Mouse (Mus musculus): ENCODE measurements at regions not wholly inside any gene's neighbourhood (a gene's known extent, or its start where the extent isn't known, plus 50 kb on each side); places are given as distances from the start of the nearest gene placed in this dataset.

DNA sequence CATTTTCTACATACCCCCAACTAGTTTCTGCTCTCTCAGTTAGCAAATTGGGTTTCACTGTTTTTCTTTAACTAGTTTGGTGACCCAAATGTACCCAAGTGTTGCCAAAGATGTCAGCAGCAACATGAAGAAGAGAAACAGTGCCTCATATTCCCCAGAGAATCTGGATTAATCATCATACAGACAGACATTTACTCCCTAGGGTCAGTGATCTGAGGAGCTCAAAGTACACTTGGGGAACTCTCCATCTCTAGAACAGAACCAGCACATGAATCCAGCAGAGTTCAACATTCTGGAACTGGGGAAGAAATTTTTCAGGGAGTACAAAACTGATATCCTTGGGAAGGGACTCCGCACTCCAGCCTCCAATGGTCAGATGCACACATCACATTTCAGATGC is 191.4 kb downstream of the Gnat3 start:
- Histone ChIP-seq H3K36me3 (ENCODE audit: control insufficient read depth, insufficient read depth) (no peaks in the 10 kb centered on the region), H3ac (ENCODE audit: control insufficient read depth, insufficient read length, low read depth) (no peak overlapping the region), H3K79me3 (ENCODE audit: low read depth) (no peaks in the 10 kb centered on the region), H3K27me3 (ENCODE audit: control insufficient read depth, insufficient read depth, insufficient read length) (no peaks in the 10 kb centered on the region), H3K79me2 (ENCODE audit: control insufficient read depth, insufficient read depth) (no peaks in the 10 kb centered on the region), H3K4me3 (ENCODE audit: insufficient read depth, poor library complexity, severe bottlenecking) (no peak overlapping the region)
- TF ChIP-seq MAX (IDR thresholded peaks at IDR 0.05), result no peak
- TF ChIP-seq USF1 (IDR thresholded peaks at IDR 0.05; ENCODE audit: low read depth), result no peak
- no peak for TF ChIP-seq MYOD1 (IDR thresholded peaks at IDR 0.05; ENCODE audit: control insufficient read depth, insufficient read length, low read depth)
- no peak for TF ChIP-seq CEBPB (IDR thresholded peaks at IDR 0.05; ENCODE audit: low read depth)
- no peak for TF ChIP-seq FOSL1 (IDR thresholded peaks at IDR 0.05; ENCODE audit: insufficient read depth, low read length, poor library complexity, severe bottlenecking)
- no peak for TF ChIP-seq CTCF (IDR thresholded peaks at IDR 0.05; ENCODE audit: control insufficient read depth, insufficient read depth, insufficient read length)
- no peak for TF ChIP-seq MYOG (IDR thresholded peaks at IDR 0.05; ENCODE audit: control insufficient read depth, extremely low read depth, insufficient read length)

DNA sequence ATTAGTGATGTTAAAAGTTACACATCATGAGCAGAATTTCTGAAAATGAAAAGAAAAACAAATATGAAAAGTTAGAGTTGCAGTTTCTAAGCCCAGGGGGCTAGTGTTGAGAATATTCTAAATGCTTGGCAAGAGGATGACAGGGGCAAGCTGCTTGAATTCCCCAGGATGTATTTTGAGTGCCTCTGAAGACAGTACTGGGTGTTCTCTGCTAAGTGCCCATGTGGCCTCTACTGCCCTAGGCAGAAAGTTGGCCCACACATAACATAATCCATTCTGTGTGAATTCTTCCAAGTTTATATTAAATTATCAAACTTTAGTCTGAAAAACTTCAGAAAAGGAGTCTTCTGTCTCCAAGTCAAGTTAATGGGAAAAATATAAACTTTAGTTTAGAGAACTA is 196.6 kb downstream of the Gnai1 start:
- H3K4me3 ChIP-seq (ENCODE audit: insufficient read depth, poor library complexity, severe bottlenecking), result no peak overlapping the region
- no peak for TF ChIP-seq FOSL1 (IDR thresholded peaks at IDR 0.05; ENCODE audit: insufficient read depth, low read length, poor library complexity, severe bottlenecking)
- TF ChIP-seq MYOG (IDR thresholded peaks at IDR 0.05; ENCODE audit: control insufficient read depth, extremely low read depth, insufficient read length), result no peak
- no peak for TF ChIP-seq CEBPB (IDR thresholded peaks at IDR 0.05; ENCODE audit: low read depth)
- TF ChIP-seq MAX (IDR thresholded peaks at IDR 0.05), result no peak
- TF ChIP-seq CTCF (IDR thresholded peaks at IDR 0.05; ENCODE audit: control insufficient read depth, insufficient read depth, insufficient read length), result no peak
- TF ChIP-seq USF1 (IDR thresholded peaks at IDR 0.05; ENCODE audit: low read depth), result no peak
- TF ChIP-seq MYOD1 (IDR thresholded peaks at IDR 0.05; ENCODE audit: control insufficient read depth, insufficient read length, low read depth), result no peak

DNA sequence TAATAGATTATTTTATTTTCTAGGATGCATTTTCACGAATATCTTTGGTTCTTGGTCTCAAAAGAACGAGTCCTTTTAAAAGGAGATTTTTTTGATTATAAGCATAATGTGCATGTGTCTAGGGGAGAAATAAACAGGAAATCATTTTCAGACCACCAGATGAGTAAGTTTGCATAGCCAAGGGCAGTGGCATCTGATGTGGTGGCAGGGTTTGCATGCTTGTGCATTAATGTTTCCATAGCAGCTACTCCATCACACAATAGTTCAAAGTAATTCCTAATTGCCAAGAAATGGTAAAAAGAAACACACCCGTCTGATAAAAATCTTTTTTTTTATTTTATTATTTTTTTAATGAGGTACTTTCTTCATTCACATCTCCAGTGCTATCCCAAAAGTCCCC is 182.3 kb downstream of the Gnai1 start:
- no peaks in the 10 kb centered on the region for H3K79me3 ChIP-seq (ENCODE audit: low read depth)

More for the DNA sequence above, 196.6 kb downstream of the Gnai1 start:
- Histone ChIP-seq H3ac (ENCODE audit: control insufficient read depth, insufficient read length, low read depth) (no peak overlapping the region), H3K36me3 (ENCODE audit: control insufficient read depth, insufficient read depth) (no peaks in the 10 kb centered on the region), H3K27me3 (ENCODE audit: control insufficient read depth, insufficient read depth, insufficient read length) (no peaks in the 10 kb centered on the region), H3K79me2 (ENCODE audit: control insufficient read depth, insufficient read depth) (no peaks in the 10 kb centered on the region), H3K79me3 (ENCODE audit: low read depth) (no peaks in the 10 kb centered on the region)

DNA sequence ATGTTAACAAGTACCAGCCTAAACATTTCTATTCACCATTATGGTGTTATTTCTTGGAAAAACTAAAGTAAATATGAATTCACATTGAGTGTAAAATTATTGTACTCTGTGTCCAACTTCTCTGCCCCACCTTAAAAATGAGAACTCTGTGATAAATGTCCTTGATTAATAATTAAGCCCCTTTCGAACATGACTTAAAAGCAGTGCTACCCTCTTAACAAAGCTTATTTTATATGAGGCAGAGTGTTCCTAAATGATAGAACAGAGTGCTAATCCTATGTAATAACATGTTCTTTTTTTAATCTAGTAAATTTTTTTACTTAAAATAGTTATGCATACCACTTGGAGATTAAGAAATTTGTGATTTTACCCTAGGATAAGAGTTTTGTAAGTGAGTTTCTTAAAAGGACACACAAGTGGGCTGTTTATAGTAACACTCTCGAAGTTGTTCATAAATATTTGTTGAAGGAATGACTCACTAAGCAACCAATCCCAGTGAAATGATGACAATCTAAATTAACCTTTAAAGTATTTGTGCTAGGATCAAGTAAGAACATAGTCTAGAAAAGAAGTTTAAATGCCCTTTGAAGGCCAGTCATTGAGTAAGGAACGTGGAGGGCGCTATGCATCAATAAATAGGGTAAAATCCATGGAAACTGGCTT is 148.6 kb downstream of the Gnai1 start:
- TF ChIP-seq FOSL1 (IDR thresholded peaks at IDR 0.05; ENCODE audit: insufficient read depth, low read length, poor library complexity, severe bottlenecking) (no peak), CEBPB (IDR thresholded peaks at IDR 0.05; ENCODE audit: low read depth) (no peak)
- Histone ChIP-seq H3ac (ENCODE audit: control insufficient read depth, insufficient read length, low read depth) (no peak overlapping the region), H3K36me3 (ENCODE audit: control insufficient read depth, insufficient read depth) (no peaks in the 10 kb centered on the region), H3K79me2 (ENCODE audit: control insufficient read depth, insufficient read depth) (no peaks in the 10 kb centered on the region), H3K27me3 (ENCODE audit: control insufficient read depth, insufficient read depth, insufficient read length) (no peaks in the 10 kb centered on the region), H3K79me3 (ENCODE audit: low read depth) (no peaks in the 10 kb centered on the region), H3K4me3 (ENCODE audit: insufficient read depth, poor library complexity, severe bottlenecking) (no peak overlapping the region)

More for the DNA sequence above, 182.3 kb downstream of the Gnai1 start:
- TF ChIP-seq CEBPB (IDR thresholded peaks at IDR 0.05; ENCODE audit: low read depth) (no peak), MYOD1 (IDR thresholded peaks at IDR 0.05; ENCODE audit: control insufficient read depth, insufficient read length, low read depth) (no peak), MYOG (IDR thresholded peaks at IDR 0.05; ENCODE audit: control insufficient read depth, extremely low read depth, insufficient read length) (no peak), CTCF (IDR thresholded peaks at IDR 0.05; ENCODE audit: control insufficient read depth, insufficient read depth, insufficient read length) (no peak), FOSL1 (IDR thresholded peaks at IDR 0.05; ENCODE audit: insufficient read depth, low read length, poor library complexity, severe bottlenecking) (no peak), MAX (IDR thresholded peaks at IDR 0.05) (no peak), USF1 (IDR thresholded peaks at IDR 0.05; ENCODE audit: low read depth) (no peak)
- Histone ChIP-seq H3K36me3 (ENCODE audit: control insufficient read depth, insufficient read depth) (no peaks in the 10 kb centered on the region), H3K79me2 (ENCODE audit: control insufficient read depth, insufficient read depth) (no peaks in the 10 kb centered on the region), H3ac (ENCODE audit: control insufficient read depth, insufficient read length, low read depth) (no peak overlapping the region), H3K27me3 (ENCODE audit: control insufficient read depth, insufficient read depth, insufficient read length) (no peaks in the 10 kb centered on the region), H3K4me3 (ENCODE audit: insufficient read depth, poor library complexity, severe bottlenecking) (no peak overlapping the region)
